In the genomic region with DNA sequence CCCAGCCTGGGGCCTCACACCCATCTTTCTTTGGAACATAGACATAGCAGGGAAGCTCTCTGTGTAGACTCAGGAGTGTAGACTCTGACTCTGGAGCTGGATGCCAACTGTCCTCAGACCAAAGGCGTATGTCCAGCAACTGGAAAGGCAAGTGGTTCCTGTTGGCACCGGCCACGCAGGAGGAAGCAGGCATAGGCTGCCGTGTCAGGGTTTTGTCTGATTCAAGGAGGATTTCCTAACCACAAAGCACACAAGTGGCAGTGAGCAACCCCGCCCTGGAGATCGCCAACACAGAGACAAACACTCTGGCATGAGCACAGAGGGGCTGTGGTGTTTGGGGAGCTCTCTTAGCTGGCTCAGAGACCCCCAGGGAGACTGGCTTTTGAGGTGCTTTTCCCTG, we compare ENCODE assay signal across 19 mouse cellular contexts. TPM values are rescaled to one million over a fixed set of nuclear protein-coding genes. Genes with fewer than 3 reads are reported as not detected.
A peak's percentile ranks its signal among the peaks of the same experiment; 100 is the strongest.
DNase-seq lines count a peak whose midpoint lies in the region; ATAC-seq and TF ChIP-seq lines count a peak whose summit lies in the region.
"Had no signal": no experiment of that assay in that cellular context is flagged by ENCODE, and none has a peak within 500 bp of the region (broad histone marks: within the 10 kb centered on the region; RNA-seq: fewer than 3 reads in every experiment).

No protein-coding gene starts in this region.

- peak overlapping the region; percentile 30; the same call in 1 of the 2 replicates for H3K27ac ChIP-seq in hindbrain, embryonic 10.5 days
- no peak overlapping the region for H3K27ac ChIP-seq in hindbrain, embryonic 14.5 days
- H3K27ac ChIP-seq in bone marrow macrophage, adult 2 months (ENCODE audit: insufficient read depth, low read depth, low read length), result peak overlapping the region; percentile 67
- H3K27ac ChIP-seq in forebrain, postnatal 0 days (ENCODE audit: low read depth, low read length), result no peak overlapping the region
- H3K27ac ChIP-seq: forebrain, embryonic 12.5 days; kidney, postnatal 0 days; limb, embryonic 12.5 days; liver, embryonic 15.5 days; neural tube, embryonic 15.5 days; stomach, postnatal 0 days had no signal

- H3K4me1 ChIP-seq in hindbrain, embryonic 10.5 days (replicated peaks), result peaks cover 38% of the 10 kb centered on the region
- no peaks in the 10 kb centered on the region for H3K4me1 ChIP-seq in hindbrain, embryonic 14.5 days (replicated peaks; ENCODE audit: control insufficient read depth, insufficient read depth, low read length)
- peaks cover 41% of the 10 kb centered on the region for H3K4me1 ChIP-seq in bone marrow macrophage, adult 2 months (ENCODE audit: control insufficient read depth, insufficient read depth, low read length)
- H3K4me1 ChIP-seq in forebrain, postnatal 0 days (ENCODE audit: insufficient read depth), result no peaks in the 10 kb centered on the region

- 85% methylated on average over 6 of the region's 6 CpGs for whole genome bisulfite sequencing in hindbrain, embryonic 10.5 days
- WGBS in hindbrain, embryonic 14.5 days, result 76% methylated on average over 6 of the region's 6 CpGs
- 81% methylated on average over 6 of the region's 6 CpGs for WGBS in forebrain, postnatal 0 days

- no peak overlapping the region for H3K4me2 ChIP-seq in hindbrain, embryonic 14.5 days (replicated peaks)
- H3K4me2 ChIP-seq in forebrain, postnatal 0 days (ENCODE audit: low read depth), result no peak overlapping the region
- H3K4me2 ChIP-seq: forebrain, embryonic 12.5 days; limb, embryonic 12.5 days; liver, embryonic 15.5 days; neural tube, embryonic 15.5 days had no signal

- H3K27me3 ChIP-seq in hindbrain, embryonic 10.5 days (ENCODE audit: insufficient read depth, poor library complexity, severe bottlenecking), result no peaks in the 10 kb centered on the region
- H3K27me3 ChIP-seq in hindbrain, embryonic 14.5 days (ENCODE audit: control insufficient read depth, insufficient read depth, low read length), result no peaks in the 10 kb centered on the region
- H3K27me3 ChIP-seq in forebrain, postnatal 0 days (ENCODE audit: insufficient read depth, low read length), result no peaks in the 10 kb centered on the region
- H3K27me3 ChIP-seq: forebrain, embryonic 12.5 days; limb, embryonic 12.5 days; liver, embryonic 15.5 days; neural tube, embryonic 15.5 days had no signal

- no peak for TF ChIP-seq CTCF in bone marrow macrophage, adult 2 months (IDR thresholded peaks at IDR 0.05; ENCODE audit: low read depth, low read length)
- no peak for TF ChIP-seq CTCF in forebrain, postnatal 0 days (IDR thresholded peaks at IDR 0.05; ENCODE audit: low read depth)

- peaks cover 21% of the 10 kb centered on the region for H3K36me3 ChIP-seq in hindbrain, embryonic 10.5 days
- H3K36me3 ChIP-seq in hindbrain, embryonic 14.5 days (replicated peaks; ENCODE audit: control insufficient read depth, insufficient read depth), result no peaks in the 10 kb centered on the region
- H3K36me3 ChIP-seq in forebrain, postnatal 0 days (ENCODE audit: insufficient read depth), result no peaks in the 10 kb centered on the region
- H3K36me3 ChIP-seq: forebrain, embryonic 12.5 days; liver, embryonic 15.5 days; neural tube, embryonic 15.5 days had no signal

- no peak overlapping the region for H3K4me3 ChIP-seq in hindbrain, embryonic 10.5 days
- no peak overlapping the region for H3K4me3 ChIP-seq in hindbrain, embryonic 14.5 days (replicated peaks; ENCODE audit: low read length)
- H3K4me3 ChIP-seq in bone marrow macrophage, adult 2 months (ENCODE audit: insufficient read depth, low read length), result no peak overlapping the region
- no peak overlapping the region for H3K4me3 ChIP-seq in forebrain, postnatal 0 days (ENCODE audit: low read depth, low read length)
- H3K4me3 ChIP-seq: forebrain, embryonic 12.5 days; limb, embryonic 12.5 days; liver, embryonic 15.5 days; neural tube, embryonic 15.5 days had no signal

- no peak for ATAC-seq in hindbrain, embryonic 14.5 days (ENCODE audit: low FRiP score)
- ATAC-seq in forebrain, postnatal 0 days, result no peak
- ATAC-seq: inflammation-experienced regulatory T-cells, adult 6 months had no signal

- TF ChIP-seq POLR2A in bone marrow macrophage, adult 2 months (IDR thresholded peaks at IDR 0.05; ENCODE audit: borderline replicate concordance, low read depth, low read length), result no peak

- no peak for DNase-seq in hindbrain, embryonic 10.5 days (ENCODE audit: low spot score)
- DNase-seq in hindbrain, embryonic 14.5 days (ENCODE audit: low spot score), result no peak
- peak; percentile 48 for DNase-seq in 3T3-L1 (ENCODE audit: low read depth, low spot score)
- DNase-seq in lung, postnatal 36 days, result peak; percentile 80
- no peak for DNase-seq in layer of hippocampus, adult 11-12 months (ENCODE audit: low spot score)
- DNase-seq in urinary bladder, postnatal 4 days (ENCODE audit: low spot score in 2 of 2), result no peak
- no peak for DNase-seq in forebrain, postnatal 0 days
- DNase-seq: adrenal gland, postnatal 10 days; cerebellum, adult 9-10 months; thymus, postnatal 36 days had no signal

- no peaks in the 10 kb centered on the region for H3K9me3 ChIP-seq in hindbrain, embryonic 10.5 days
- H3K9me3 ChIP-seq in hindbrain, embryonic 14.5 days (ENCODE audit: control insufficient read depth, low read length), result no peaks in the 10 kb centered on the region
- no peaks in the 10 kb centered on the region for H3K9me3 ChIP-seq in forebrain, postnatal 0 days (ENCODE audit: low read length)
- H3K9me3 ChIP-seq: forebrain, embryonic 12.5 days; limb, embryonic 12.5 days; liver, embryonic 15.5 days; neural tube, embryonic 15.5 days had no signal

- H3K9ac ChIP-seq in hindbrain, embryonic 14.5 days, result no peak overlapping the region
- H3K9ac ChIP-seq in forebrain, postnatal 0 days, result no peak overlapping the region
- H3K9ac ChIP-seq: forebrain, embryonic 12.5 days; limb, embryonic 12.5 days; liver, embryonic 15.5 days; neural tube, embryonic 15.5 days had no signal

RNA-seq across cellular contexts. Expression of a gene that starts 17.2 kb away (rescaled TPM):
- 38.4 and 42.9 TPM in 2 replicates for polyA plus RNA-seq in hindbrain, embryonic 10.5 days (2016; fragmentation: Nextera tagmentation; extraction: Ambion mirVana)
- polyA plus RNA-seq in hindbrain, embryonic 14.5 days (2014; fragmentation: Nextera tagmentation; extraction: Ambion mirVana), result 5.2 and 7.1 TPM in 2 replicates
- polyA plus RNA-seq in bone marrow macrophage, adult 2 months (2012; ENCODE audit: insufficient read depth, insufficient read length, missing spikeins), result 386 and 398 TPM in 2 replicates
- total RNA-seq in forebrain, postnatal 0 days (2014; rRNA removed), result 4.3 and 4.8 TPM in 2 replicates
- 4.9 and 5.3 TPM in 2 replicates for polyA plus RNA-seq in forebrain, postnatal 0 days (2015; fragmentation: Nextera tagmentation; extraction: Ambion mirVana)
- total RNA-seq: MEL had no signal

Comparison
In these comparisons a context has a peak if more than half of its experiments do, and no peak if none do; other contexts are left out.
1. H3K27ac ChIP-seq: peak in hindbrain, embryonic 10.5 days (single experiment) and bone marrow macrophage, adult 2 months (single experiment); none in hindbrain, embryonic 14.5 days (single experiment) and forebrain, postnatal 0 days (single experiment).
2. DNase-seq: peak in 3T3-L1 (single experiment) and lung, postnatal 36 days (single experiment); none in hindbrain, embryonic 10.5 days (single experiment), hindbrain, embryonic 14.5 days (single experiment), layer of hippocampus, adult 11-12 months (single experiment), urinary bladder, postnatal 4 days (0 of 2) and forebrain, postnatal 0 days (single experiment).